Mouse (Mus musculus): ENCODE measurements around the gene Maco1.
"Not testable (repeated sequence)": the region's sequence is repeated elsewhere in the genome, so short reads cannot be mapped to it uniquely, and the experiment has no call there.

Maco1 gene

GRCm38 (mm10) chr4:134813406-134814228 is 39.5 kb downstream of the Maco1 start:
- no peak for DNase-seq (ENCODE audit: low spot score)

DNA sequence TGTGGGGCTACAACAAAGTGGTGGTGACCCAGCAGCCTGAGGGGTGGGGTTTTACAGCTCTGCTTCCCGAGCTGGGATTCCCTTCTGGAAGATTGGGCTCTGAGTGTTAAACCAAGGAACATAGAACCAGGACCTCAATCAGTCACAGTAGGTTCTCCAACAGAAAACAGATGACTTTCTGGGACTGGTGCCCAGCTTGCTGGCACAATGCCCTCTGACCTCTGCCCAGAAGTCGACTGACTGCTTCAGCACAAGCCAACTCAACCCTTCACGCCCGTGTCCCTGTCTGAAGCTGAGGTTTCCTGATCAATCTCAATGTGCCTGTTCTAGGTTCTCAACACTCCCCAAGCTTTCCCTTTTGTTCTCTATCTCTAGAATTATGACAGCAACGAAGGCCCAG is 48.4 kb downstream of the Maco1 start:
- DNase-seq (ENCODE audit: low spot score), result no peak

- DNase-seq (ENCODE audit: low spot score), result no peak
Observed at GRCm38 (mm10) chr4:134802765-134803164, 50.4 kb downstream of the Maco1 start.

GRCm38 (mm10) chr4:134802155-134802554 is 51.0 kb downstream of the Maco1 start:
- DNase-seq (ENCODE audit: low spot score), result no peak

- DNase-seq (ENCODE audit: low spot score), result no peak
Observed at GRCm38 (mm10) chr4:134800693-134801092, 52.5 kb downstream of the Maco1 start.

DNA sequence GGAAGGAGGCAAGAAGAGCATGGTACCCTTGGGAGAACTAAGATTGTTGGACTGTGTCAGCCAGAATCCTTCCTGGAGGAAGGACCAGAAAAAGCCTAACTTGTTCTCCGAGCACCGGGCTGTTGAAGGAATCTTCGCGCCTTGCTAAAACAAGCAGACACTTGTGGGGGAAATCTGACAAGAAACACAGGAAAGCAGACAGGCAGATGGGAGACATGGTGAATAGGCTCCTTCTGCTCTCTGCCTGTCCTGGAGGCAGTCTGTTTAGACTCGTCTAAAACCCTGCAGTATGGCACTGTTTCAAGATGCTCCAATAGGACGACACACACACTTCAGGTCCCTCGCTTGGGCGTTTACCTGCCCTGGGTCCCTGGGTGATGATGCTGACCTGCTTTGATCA is 53.0 kb downstream of the Maco1 start:
- DNase-seq (ENCODE audit: low spot score), result no peak

- peak; percentile 65 for DNase-seq (ENCODE audit: low spot score)
Observed at GRCm38 (mm10) chr4:134799272-134799671, 53.9 kb downstream of the Maco1 start.

DNA sequence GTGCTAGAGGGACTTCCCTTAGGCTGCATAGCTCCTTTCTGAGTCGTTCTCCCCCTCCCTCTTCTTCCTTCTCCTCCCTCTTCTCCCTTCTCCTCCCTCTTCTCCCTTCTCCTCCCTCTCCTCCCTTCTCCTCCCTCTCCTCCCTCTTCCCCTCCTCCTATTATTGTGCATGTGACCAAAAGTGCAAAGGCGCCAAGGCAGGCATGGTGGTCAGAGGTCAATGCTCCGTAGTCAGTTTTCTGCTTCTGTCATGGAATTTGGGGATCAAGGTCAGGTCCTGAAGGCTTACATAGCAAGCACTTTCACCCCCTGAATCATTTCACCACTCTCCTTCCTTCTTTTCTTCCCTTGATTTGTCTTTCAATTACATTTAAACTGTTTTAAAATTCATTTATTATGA is 54.3 kb downstream of the Maco1 start:
- no peak for DNase-seq (ENCODE audit: low spot score)

DNA sequence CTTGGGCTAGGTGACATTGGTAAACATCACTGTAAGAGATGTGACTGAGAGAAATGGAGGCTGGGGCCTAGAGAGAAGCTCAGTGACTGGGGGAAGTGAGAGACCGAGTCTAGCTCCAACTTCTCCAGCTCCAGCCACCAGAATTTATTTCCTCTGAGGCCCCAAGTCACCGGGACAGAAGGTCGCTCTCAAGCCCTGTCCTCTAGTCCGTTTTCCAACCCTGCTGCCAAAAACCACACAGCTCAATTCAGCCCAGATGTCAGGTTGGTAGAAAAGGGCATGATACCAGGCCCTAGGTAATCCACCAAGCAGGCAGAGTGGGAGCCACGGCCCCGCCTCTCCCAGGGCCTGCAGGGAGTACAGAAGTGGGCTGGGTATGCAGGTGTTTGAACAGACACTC is 55.5 kb downstream of the Maco1 start:
- DNase-seq (ENCODE audit: low spot score), result no peak

- DNase-seq (ENCODE audit: low spot score), result no peak
Observed at GRCm38 (mm10) chr4:134796581-134797361, 56.4 kb downstream of the Maco1 start.

- DNase-seq (ENCODE audit: low spot score), result no peak
Observed at GRCm38 (mm10) chr4:134795819-134796485, 57.2 kb downstream of the Maco1 start.

DNA sequence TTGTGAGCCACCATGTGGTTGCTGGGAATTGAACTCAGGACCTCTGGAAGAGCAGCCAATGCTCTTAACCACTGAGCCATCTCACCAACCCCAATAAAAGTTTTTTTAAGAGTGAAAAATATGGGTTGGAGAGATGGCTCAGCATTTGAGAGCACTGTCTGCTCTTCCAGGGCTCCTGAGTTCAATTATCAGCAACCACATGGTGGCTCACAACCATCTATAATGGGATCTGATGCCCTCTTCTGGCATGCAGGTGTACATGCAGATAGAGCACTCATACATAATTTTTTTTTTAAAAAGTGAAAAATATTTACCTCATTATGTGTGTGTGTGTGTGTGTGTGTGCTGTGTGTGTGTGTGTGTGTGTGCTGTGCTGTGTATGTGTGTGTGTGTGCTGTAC is 58.2 kb downstream of the Maco1 start:
- DNase-seq (ENCODE audit: low spot score), result not testable (repeated sequence)

DNA sequence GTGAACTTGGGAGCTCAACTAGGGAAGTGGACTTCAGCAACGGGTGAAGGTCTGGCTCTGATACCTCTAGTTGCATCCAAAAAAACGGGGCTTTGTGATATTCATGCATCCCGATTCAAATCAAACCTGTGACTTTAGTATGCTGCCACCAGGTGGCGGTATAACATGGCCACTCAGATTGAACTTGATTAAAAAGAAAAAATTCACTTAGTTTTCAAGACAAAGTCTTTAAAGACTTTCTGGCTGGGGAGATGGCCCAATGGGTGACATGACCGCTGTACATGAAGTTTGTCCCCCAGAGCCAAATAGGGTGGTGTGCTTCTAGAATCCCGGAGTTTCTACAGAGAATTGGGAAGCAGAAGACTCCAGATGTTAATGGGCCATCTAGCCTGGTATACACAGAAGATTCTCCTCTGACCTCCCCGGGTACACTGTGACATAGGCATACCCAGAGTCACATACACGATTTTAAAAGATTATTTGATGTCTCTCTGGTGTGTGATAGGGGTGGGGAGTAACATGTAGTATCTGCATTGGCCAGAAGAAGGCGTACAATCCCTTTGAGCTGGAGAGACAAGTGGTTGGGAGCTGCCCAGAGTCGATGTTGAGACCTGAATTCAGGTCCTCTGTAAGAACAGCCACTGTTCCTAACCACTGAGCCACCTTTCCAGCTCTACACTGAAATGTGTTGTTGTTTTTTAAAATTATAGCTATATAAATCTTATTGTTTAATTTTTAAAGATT is 59.8 kb downstream of the Maco1 start:
- peak; percentile 42 for DNase-seq (ENCODE audit: low spot score)

- DNase-seq (ENCODE audit: low spot score), result no peak
Observed at GRCm38 (mm10) chr4:134791731-134792130, 61.4 kb downstream of the Maco1 start.

GRCm38 (mm10) chr4:134786946-134787345 is 66.2 kb downstream of the Maco1 start:
- no peak for DNase-seq (ENCODE audit: low spot score)

DNA sequence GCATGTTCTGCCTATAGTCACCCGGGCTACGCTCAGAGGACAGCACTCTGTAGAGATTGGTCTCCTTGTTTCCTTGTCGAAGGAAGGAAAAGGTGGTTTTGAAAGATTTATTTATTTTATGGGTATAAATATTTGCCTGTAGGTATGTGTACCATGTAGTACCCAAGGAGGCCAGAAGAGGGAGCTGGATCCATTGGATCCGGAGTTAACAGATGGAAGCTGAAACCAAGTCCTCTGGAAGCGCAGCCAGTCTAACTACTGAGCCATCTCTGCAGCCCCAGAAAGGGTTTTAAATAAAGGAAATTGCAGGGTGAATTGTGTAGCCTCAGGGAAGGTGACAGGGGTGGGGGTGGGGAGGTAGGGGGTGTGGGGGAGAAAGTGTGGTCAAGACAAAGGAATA is 68.4 kb downstream of the Maco1 start:
- DNase-seq (ENCODE audit: low spot score), result no peak

- no peak for DNase-seq (ENCODE audit: low spot score)
Observed at GRCm38 (mm10) chr4:134779136-134779934, 73.8 kb downstream of the Maco1 start.

DNA sequence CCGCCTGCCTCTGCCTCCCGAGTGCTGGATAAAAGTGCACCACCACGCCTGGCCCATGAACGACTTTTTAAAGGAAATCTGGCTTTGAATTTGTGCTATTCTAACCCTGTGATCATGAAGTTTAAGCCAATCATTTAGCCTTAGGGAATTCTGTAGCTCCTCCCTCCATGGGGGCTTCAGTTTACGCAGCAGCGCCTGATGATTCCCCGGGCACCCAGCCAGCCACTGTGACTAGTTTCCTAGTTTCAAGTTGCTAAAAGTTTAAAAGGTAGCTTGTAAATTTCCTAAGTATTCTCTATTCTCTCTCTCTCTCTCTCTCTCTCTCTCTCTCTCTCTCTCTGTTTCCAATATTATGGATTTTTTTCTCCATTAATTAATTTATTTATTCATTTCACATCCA is 76.9 kb downstream of the Maco1 start:
- DNase-seq (ENCODE audit: low spot score), result no peak

GRCm38 (mm10) chr4:134775234-134775944 is 77.8 kb downstream of the Maco1 start:
- no peak for DNase-seq (ENCODE audit: low spot score)

DNA sequence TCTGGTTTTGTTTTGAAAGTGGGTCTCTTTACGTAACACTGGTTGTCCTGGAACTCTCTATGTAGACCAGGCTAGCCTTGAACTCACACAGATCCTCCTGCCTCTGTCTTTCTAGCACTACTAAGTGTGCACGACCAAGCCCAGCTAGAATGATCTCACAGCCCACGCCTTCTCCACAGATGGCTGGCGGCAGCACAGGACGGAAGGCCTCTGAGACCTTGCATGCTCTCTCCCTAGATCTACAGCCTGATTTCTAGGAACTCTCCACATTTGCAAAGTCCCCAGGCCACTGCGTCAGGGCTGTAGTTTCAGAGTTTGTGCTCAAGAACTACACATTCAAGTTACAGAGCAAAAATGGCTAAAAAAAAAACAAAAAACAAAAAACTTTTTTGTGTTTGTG is 79.0 kb downstream of the Maco1 start:
- DNase-seq (ENCODE audit: low spot score), result no peak

Data from spleen, adult 12 weeks (tissue).